Mouse (Mus musculus): Measurements from ENCODE around the gene Mycbp.

DNA sequence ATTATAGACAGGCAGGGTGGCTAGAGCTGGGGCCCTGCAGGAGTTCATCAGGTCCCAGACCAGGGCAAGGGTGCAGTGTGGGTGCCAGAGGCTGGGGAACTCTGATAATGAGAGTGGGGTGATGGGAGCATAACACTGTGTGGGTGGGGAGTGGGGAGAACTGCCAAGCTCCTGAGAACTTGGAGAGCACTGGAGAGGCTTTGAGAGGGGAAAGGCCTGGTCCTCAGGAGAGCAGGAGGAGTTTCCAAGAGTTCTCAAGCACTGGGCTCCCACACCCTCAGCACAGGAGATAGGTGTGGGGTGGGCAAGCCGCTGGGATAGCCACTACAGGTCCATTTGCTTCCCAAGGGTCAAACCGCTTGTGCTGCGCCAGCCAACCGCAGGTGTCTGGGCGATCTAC, 10.9 kb upstream of the Mycbp start:
- TF ChIP-seq POLR2A (IDR thresholded peaks at IDR 0.05; ENCODE audit: low read depth, low read length) (no peak), CTCF (IDR thresholded peaks at IDR 0.05; ENCODE audit: extremely low read depth, insufficient read depth, insufficient read length, insufficient replicate concordance) (no peak)

Measured in spleen, adult 2 months (tissue).